Mouse (Mus musculus) embryonic facial prominence, embryonic 15.5 days (tissue): ENCODE results near the gene Gm14632. TPM values are rescaled to one million over a fixed set of nuclear protein-coding genes. Genes with fewer than 3 reads are reported as not detected.
"Not testable (repeated sequence)": the region's sequence is repeated elsewhere in the genome, so short reads cannot be mapped to it uniquely, and the experiment has no call there.

Experiments used
- ATAC-seq: fragments of 200-750 bp; cut with Nextera tagmentation; 2 replicates; pipeline ENCODE4 v1.8.0; 2017; ENCODE audit warnings: low read depth, moderate TSS enrichment; ENCODE audit not compliant: insufficient number of reproducible peaks, low FRiP score, low TSS enrichment
- H3K27ac ChIP-seq: fragments of 300-500 bp; sonication (generic); replicated peaks from 2 replicates; pipeline ENCODE4 v1.5.1; 2015; ENCODE audit warnings: mild to moderate bottlenecking, inconsistent platforms
- H3K27me3 ChIP-seq: fragments of 300-500 bp; sonication (generic); 2 replicates; pipeline ENCODE4 v1.6.1; 2015; ENCODE audit warnings: inconsistent platforms
- H3K36me3 ChIP-seq: fragments of 300-500 bp; sonication (generic); 2 replicates; pipeline ENCODE4 v1.6.1; 2015; ENCODE audit warnings: mild to moderate bottlenecking, inconsistent platforms
- H3K4me1 ChIP-seq: fragments of 300-500 bp; sonication (generic); 2 replicates; pipeline ENCODE4 v1.6.1; 2015; ENCODE audit warnings: inconsistent platforms
- H3K4me2 ChIP-seq: fragments of 300-500 bp; sonication (generic); replicated peaks from 2 replicates; pipeline ENCODE4 v1.6.1; 2015; ENCODE audit warnings: mild to moderate bottlenecking, inconsistent platforms
- H3K4me3 ChIP-seq: fragments of 300-500 bp; sonication (generic); replicated peaks from 2 replicates; pipeline ENCODE4 v1.5.1; 2015; ENCODE audit warnings: mild to moderate bottlenecking, inconsistent platforms
- H3K9ac ChIP-seq: fragments of 300-500 bp; sonication (generic); 2 replicates; pipeline ENCODE4 v1.6.1; 2015; ENCODE audit warnings: inconsistent platforms
- H3K9me3 ChIP-seq: fragments of 300-500 bp; sonication (generic); replicated peaks from 2 replicates; pipeline ENCODE4 v1.6.1; 2016; ENCODE audit warnings: inconsistent platforms
- WGBS: fragments of 180-500 bp; shearing (Covaris S2); methylation state at CpG from one replicate; pipeline ENCODE4 v1.1.7; 2015; 5-methylcytosine and 5-hydroxymethylcytosine counted together
- polyA plus RNA-seq: library from polyadenylated mRNA; unstranded; fragments of >200 nt; fragmentation: Nextera tagmentation; extraction: Ambion mirVana; gene quantifications from 2 replicates; pipeline ENCODE4 v1.2.1, GENCODE M21; 2015

The Gm14632 gene
- polyA plus RNA-seq: not detected in 2 replicates

DNA sequence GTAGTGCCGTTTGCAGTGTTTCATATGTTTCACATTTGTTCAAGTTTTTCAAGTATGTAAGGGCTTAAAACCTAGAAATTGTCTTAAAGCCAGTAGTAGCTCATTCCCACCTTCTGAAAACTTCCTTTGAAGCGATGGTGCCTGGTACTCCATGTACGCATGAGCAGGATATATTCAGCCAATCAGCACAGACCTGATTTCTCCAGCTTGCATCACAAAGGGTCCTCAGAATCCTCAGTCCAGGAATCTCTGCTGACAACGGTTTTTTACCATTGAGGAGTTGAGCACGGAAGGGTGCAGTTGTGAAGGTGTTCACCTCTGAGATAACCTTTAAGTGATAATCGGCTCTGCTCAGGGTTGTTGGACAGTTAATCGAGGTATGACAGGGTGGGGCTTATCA lies at the start of gene Gm14632:
TSS of gene Gm14632 (plus strand) at position 301 of the 400 bp plus-strand sequence.
- H3K9me3 ChIP-seq, H3K4me1 ChIP-seq, H3K4me2 ChIP-seq, H3K9ac ChIP-seq, H3K36me3 ChIP-seq, ATAC-seq, H3K27me3 ChIP-seq, H3K4me3 ChIP-seq, H3K27ac ChIP-seq: not testable (repeated sequence)
- 87% methylated on average over 4 of the region's 7 CpGs for WGBS
